Mouse (Mus musculus) erythroblast, embryonic 14.5 days (primary cell): ENCODE results near the gene Abca5.

Experiments used
- GATA1 ChIP-seq: IDR thresholded peaks from 2 replicates; pipeline ENCODE4 v1.6.1; 2012; ENCODE audit warnings: low read length, inconsistent platforms, mixed read lengths
- TAL1 ChIP-seq: IDR thresholded peaks from 3 replicates; pipeline ENCODE4 v1.6.1; 2012; ENCODE audit warnings: low read length, inconsistent platforms, mixed read lengths

DNA sequence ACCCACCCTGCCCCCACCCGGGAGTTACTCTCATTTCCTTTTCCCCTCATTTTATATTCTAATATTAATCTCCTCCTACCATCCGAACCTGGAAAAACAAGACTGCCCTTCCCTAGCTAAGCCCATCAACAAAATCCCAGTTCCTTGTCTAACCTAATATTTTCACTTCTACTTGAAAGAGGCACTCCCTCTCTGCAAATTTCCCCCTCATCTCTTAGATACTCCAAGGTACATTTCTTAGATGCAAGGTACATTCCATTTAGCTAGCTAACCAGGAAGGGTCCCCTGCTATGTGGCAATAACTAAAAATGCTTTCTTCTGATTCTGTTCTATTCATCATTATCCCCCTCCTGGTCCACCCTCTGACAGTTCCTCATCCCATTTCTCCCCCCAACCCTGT, 10.7 kb upstream of the Abca5 start:
- no peak for TF ChIP-seq TAL1
- no peak for TF ChIP-seq GATA1
